18 mouse cellular contexts compared by ENCODE assay signal in the genomic region with DNA sequence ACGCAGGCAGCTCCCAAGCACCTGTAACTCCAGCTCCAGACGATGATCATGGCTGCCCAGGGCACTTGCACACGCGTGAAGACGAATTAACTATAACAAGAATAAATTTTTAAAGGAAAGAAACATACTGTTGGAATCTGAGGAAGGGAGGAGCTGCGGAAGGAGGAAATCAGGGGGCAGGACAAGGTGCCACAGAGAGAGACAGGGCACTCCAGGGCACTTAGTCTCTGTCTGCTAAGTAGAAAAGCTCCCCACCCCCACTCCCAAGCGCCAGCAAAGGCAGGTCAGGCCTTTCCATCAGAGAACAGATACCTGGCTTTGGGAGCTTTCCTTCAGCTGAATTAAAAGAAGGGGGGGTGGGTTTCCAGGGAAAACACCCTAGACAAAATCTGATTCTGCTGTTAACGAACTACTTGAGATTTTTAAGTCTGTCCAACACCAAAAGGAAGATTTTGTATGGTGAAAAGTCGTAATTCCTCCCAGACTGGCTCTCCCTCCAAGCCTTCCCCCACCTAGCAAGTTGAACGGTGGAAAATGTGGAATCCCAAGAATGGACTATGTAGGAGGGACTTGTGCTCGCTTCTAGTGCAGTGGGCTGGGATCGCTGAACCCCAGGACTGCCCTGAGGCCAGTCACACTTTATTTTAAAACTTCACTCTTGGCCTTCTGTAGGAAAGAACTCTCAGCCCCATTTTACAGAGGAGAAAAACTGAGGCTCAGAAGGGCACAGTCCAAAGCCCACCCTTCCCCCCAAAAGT. TPM values are rescaled to one million over a fixed set of nuclear protein-coding genes. Genes with fewer than 3 reads are reported as not detected.
DNase-seq lines count a peak whose midpoint lies in the region; ATAC-seq and TF ChIP-seq lines count a peak whose summit lies in the region.
"Had no signal": no experiment of that assay in that cellular context is flagged by ENCODE, and none has a peak within 500 bp of the region (broad histone marks: within the 10 kb centered on the region; RNA-seq: fewer than 3 reads in every experiment).

No protein-coding gene starts in this region.

- H3K27me3 ChIP-seq in kidney, embryonic 14.5 days (ENCODE audit: control insufficient read depth, insufficient read depth, low read length): no peaks in the 10 kb centered on the region
- no peaks in the 10 kb centered on the region for H3K27me3 ChIP-seq in ES-Bruce4 (ENCODE audit: control insufficient read depth, insufficient read depth, low read length, poor library complexity, severe bottlenecking)
- H3K27me3 ChIP-seq in limb, embryonic 10.5 days (ENCODE audit: low read depth, poor library complexity, severe bottlenecking): no peaks in the 10 kb centered on the region
- H3K27me3 ChIP-seq: CH12.LX; hindbrain, embryonic 15.5 days had no signal

- H3K27ac ChIP-seq in kidney, embryonic 14.5 days (ENCODE audit: low read depth, low read length): peak overlapping the region; percentile 1; the same call in 1 of the 2 replicates
- 0 out of 2 replicates have a peak overlapping the region, but pooled peaks have one; percentile 58 for H3K27ac ChIP-seq in ES-Bruce4 (ENCODE audit: insufficient read depth, low read length)
- H3K27ac ChIP-seq in limb, embryonic 10.5 days: peak overlapping the region; percentile 92
- H3K27ac ChIP-seq: hindbrain, embryonic 15.5 days; macrophage had no signal

- no peak for TF ChIP-seq CTCF in ES-Bruce4 (IDR thresholded peaks at IDR 0.05; ENCODE audit: low read depth, low read length)

- no peak for TF ChIP-seq POLR2A in ES-Bruce4 (IDR thresholded peaks at IDR 0.05; ENCODE audit: insufficient read depth, low read length)

- H3K4me1 ChIP-seq in kidney, embryonic 14.5 days (ENCODE audit: control insufficient read depth, insufficient read depth, low read length): peaks cover 13% of the 10 kb centered on the region; the same call in 1 of the 2 replicates
- peaks cover 4% of the 10 kb centered on the region for H3K4me1 ChIP-seq in ES-Bruce4 (ENCODE audit: control insufficient read depth, insufficient read depth, low read length)
- H3K4me1 ChIP-seq in limb, embryonic 10.5 days: peaks cover 72% of the 10 kb centered on the region

- no peaks in the 10 kb centered on the region for H3K9me3 ChIP-seq in kidney, embryonic 14.5 days (ENCODE audit: control insufficient read depth, low read length)
- H3K9me3 ChIP-seq in ES-Bruce4 (replicated peaks; ENCODE audit: control insufficient read depth, insufficient read depth, low read length, poor library complexity, severe bottlenecking): no peaks in the 10 kb centered on the region
- H3K9me3 ChIP-seq in limb, embryonic 10.5 days (replicated peaks): no peaks in the 10 kb centered on the region
- H3K9me3 ChIP-seq: hindbrain, embryonic 15.5 days had no signal

- no peak overlapping the region for H3K9ac ChIP-seq in kidney, embryonic 14.5 days (ENCODE audit: low read depth, low read length)
- no peak overlapping the region for H3K9ac ChIP-seq in ES-Bruce4 (ENCODE audit: low read depth, poor library complexity, severe bottlenecking)
- H3K9ac ChIP-seq: hindbrain, embryonic 15.5 days had no signal

- ATAC-seq in kidney, embryonic 14.5 days (ENCODE audit: low FRiP score, low TSS enrichment): no peak

- 50% methylated on average over 12 of the region's 12 CpGs for WGBS in kidney, embryonic 14.5 days
- 41% methylated on average over 12 of the region's 12 CpGs for WGBS in limb, embryonic 10.5 days

- TF ChIP-seq EP300 in ES-Bruce4 (IDR thresholded peaks at IDR 0.05; ENCODE audit: insufficient read depth, low read depth, low read length): no peak

- no peak for DNase-seq in kidney, adult 11 months
- peak; percentile 68 for DNase-seq in ZHBTc4 (ENCODE audit: low read depth, low spot score)
- DNase-seq in limb, embryonic 10.5 days (ENCODE audit: low spot score): peak; percentile 51
- no peak for DNase-seq in right cerebral cortex, adult 2 months (ENCODE audit: low spot score in 2 of 2)
- DNase-seq in adrenal gland, adult (ENCODE audit: inconsistent age in 2 of 2, low spot score in 1 of 2): no peak
- DNase-seq: cerebellum, adult 8-10 months; heart, adult 11 months; liver; right cerebral cortex, postnatal 25 days had no signal

- no peak overlapping the region for H3K4me2 ChIP-seq in kidney, embryonic 14.5 days (replicated peaks; ENCODE audit: low read depth, low read length)
- H3K4me2 ChIP-seq: hindbrain, embryonic 15.5 days had no signal

- no peaks in the 10 kb centered on the region for H3K36me3 ChIP-seq in kidney, embryonic 14.5 days (ENCODE audit: control insufficient read depth, insufficient read depth, low read length)
- H3K36me3 ChIP-seq in ES-Bruce4 (ENCODE audit: control insufficient read depth, insufficient read depth, low read length, poor library complexity, severe bottlenecking): no peaks in the 10 kb centered on the region
- peaks cover 26% of the 10 kb centered on the region for H3K36me3 ChIP-seq in limb, embryonic 10.5 days
- H3K36me3 ChIP-seq: hindbrain, embryonic 15.5 days had no signal

- no peak overlapping the region for H3K4me3 ChIP-seq in kidney, embryonic 14.5 days (ENCODE audit: low read length)
- no peak overlapping the region for H3K4me3 ChIP-seq in ES-Bruce4 (ENCODE audit: low read depth, low read length)
- peak overlapping the region; percentile 22; the same call in 1 of the 2 replicates for H3K4me3 ChIP-seq in limb, embryonic 10.5 days
- H3K4me3 ChIP-seq: erythroblast, embryonic 14.5 days; hindbrain, embryonic 15.5 days had no signal

RNA-seq across cellular contexts. Expression of a gene that starts 11.9 kb away (rescaled TPM):
- 2.7 and 3.5 TPM in 2 replicates for polyA plus RNA-seq in kidney, embryonic 14.5 days (2014; fragmentation: Nextera tagmentation; extraction: Ambion mirVana)
- polyA plus RNA-seq in ES-Bruce4 (2011; ENCODE audit: insufficient read depth, insufficient read length, low read depth, missing spikeins): 2.1 and 2.4 TPM in 2 replicates
- 1.7 and 2.5 TPM in 2 replicates for polyA plus RNA-seq in limb, embryonic 10.5 days (2016; fragmentation: Nextera tagmentation; extraction: Ambion mirVana)
- polyA plus RNA-seq: erythroblast, embryonic 14.5 days; macrophage had no signal

RNA-seq across cellular contexts. Expression of a gene that starts 18.2 kb away (rescaled TPM):
- not detected in 2 replicates for polyA plus RNA-seq in kidney, embryonic 14.5 days (2014; fragmentation: Nextera tagmentation; extraction: Ambion mirVana)
- polyA plus RNA-seq in ES-Bruce4 (2011; ENCODE audit: insufficient read depth, insufficient read length, low read depth, missing spikeins): not detected in 2 replicates
- polyA plus RNA-seq in limb, embryonic 10.5 days (2016; fragmentation: Nextera tagmentation; extraction: Ambion mirVana): not detected in 2 replicates
- polyA plus RNA-seq: brain, embryonic 14.5 days; erythroblast, embryonic 14.5 days; hindbrain, embryonic 15.5 days; macrophage; midbrain, postnatal 0 days; neural tube, embryonic 14.5 days had no signal

Comparison
In these comparisons a context has a peak if more than half of its experiments do, and no peak if none do; other contexts are left out.
1. H3K27ac ChIP-seq: peak in every context shown above with its lines; median percentile 92 in limb, embryonic 10.5 days; 58 in ES-Bruce4; 1 in kidney, embryonic 14.5 days.
2. DNase-seq: peak in ZHBTc4 (single experiment) and limb, embryonic 10.5 days (single experiment); none in kidney, adult 11 months (single experiment), right cerebral cortex, adult 2 months (0 of 2) and adrenal gland, adult (0 of 2).